Mouse (Mus musculus): ENCODE data around the gene Unc5a.

Unc5a gene

GRCm38 (mm10) chr13:55006415-55006742 lies 57.2 kb downstream of the Unc5a start:
- DNase-seq: no peak

GRCm38 (mm10) chr13:55008589-55008988 lies 59.4 kb downstream of the Unc5a start:
- no peak for DNase-seq

- no peak for DNase-seq
These were observed 61.9 kb downstream of the Unc5a start for GRCm38 (mm10) chr13:55011103-55011502.

- peak in 1 of 2 experiments; percentile 46 for DNase-seq
These were observed 62.8 kb downstream of the Unc5a start for GRCm38 (mm10) chr13:55011981-55012478.

GRCm38 (mm10) chr13:55013702-55014344 lies 64.6 kb downstream of the Unc5a start:
- no peak for DNase-seq

GRCm38 (mm10) chr13:55014451-55014850 lies 65.2 kb downstream of the Unc5a start:
- DNase-seq: no peak

- no peak for DNase-seq
These were observed 68.1 kb downstream of the Unc5a start for GRCm38 (mm10) chr13:55017154-55017897.

GRCm38 (mm10) chr13:55017898-55018599 lies 68.8 kb downstream of the Unc5a start:
- DNase-seq: no peak

GRCm38 (mm10) chr13:55018700-55019099 lies 69.5 kb downstream of the Unc5a start:
- DNase-seq: no peak

GRCm38 (mm10) chr13:55019181-55019580 lies 70.0 kb downstream of the Unc5a start:
- DNase-seq: peak; percentile 31 to 42

- no peak for DNase-seq
These were observed 70.8 kb downstream of the Unc5a start for GRCm38 (mm10) chr13:55020051-55020450.

- DNase-seq: no peak
These were observed 72.1 kb downstream of the Unc5a start, which contains the start of gene Hk3 for GRCm38 (mm10) chr13:55021194-55021779. Gene Hk3, minus strand, starts transcription at chr13:55021385.

GRCm38 (mm10) chr13:55022256-55022655 lies 73.0 kb downstream of the Unc5a start:
- DNase-seq: no peak

GRCm38 (mm10) chr13:55022715-55023114 lies 73.5 kb downstream of the Unc5a start:
- DNase-seq: no peak

GRCm38 (mm10) chr13:55024215-55024614 lies 75.0 kb downstream of the Unc5a start:
- no peak for DNase-seq

- no peak for DNase-seq
These were observed 90.8 kb downstream of the Unc5a start for GRCm38 (mm10) chr13:55040016-55040415.

GRCm38 (mm10) chr13:55047706-55048105 lies 98.5 kb downstream of the Unc5a start:
- no peak for DNase-seq

Data from cerebellum, adult 18-20 months (tissue).